Mouse (Mus musculus) heart, adult 18-20 months (tissue): ENCODE data around the gene Ric8b. TPM values are rescaled to one million over a fixed set of nuclear protein-coding genes. Genes with fewer than 3 reads are reported as not detected.

Experiments
- DNase-seq, 2 experiments: peaks; one replicate each; pipeline ENCODE4 v3.0.0; 2021 to 2022; ENCODE audit warnings: mixed read lengths in 1 of 2
- total RNA-seq, 2 experiments: library from RNA; stranded (reverse); gene quantifications; 2 replicates each; pipeline ENCODE4 v1.2.3; 2021

The Ric8b gene
- total RNA-seq, 2 experiments from 2014 or later = 37.8 to 42.2 TPM

- DNase-seq = no peak
These were observed 137.5 kb downstream of the Ric8b start for GRCm38 (mm10) chr10:85054876-85055275.

Other genes with a start within 250 kb of the Ric8b start
- gene Rfx4, start 161.6 kb upstream of the Ric8b start, total RNA-seq = not detected
- gene Fhl4, start 184.9 kb downstream of the Ric8b start, total RNA-seq = under 1 TPM; 0.31 to 0.50 TPM
- gene Tmem263, start 185.0 kb downstream of the Ric8b start, total RNA-seq = 10 to 100 TPM; 14.7 to 15.6 TPM
- gene Mterf2, start 210.4 kb downstream of the Ric8b start, total RNA-seq = 10 to 100 TPM; 23.9 to 24.5 TPM